Mouse (Mus musculus): ENCODE data around the gene Add2. TPM values are rescaled to one million over a fixed set of nuclear protein-coding genes. Genes with fewer than 3 reads are reported as not detected.

The Add2 gene
- total RNA-seq, 4 experiments from 2014 or later: 0.12 to 0.38 (median 0.20) TPM

GRCm38 (mm10) chr6:86048509-86048908, 20.0 kb downstream of the Add2 start:
- no peak for DNase-seq (ENCODE audit: low spot score)

- no peak for DNase-seq (ENCODE audit: low spot score)
Observed at GRCm38 (mm10) chr6:86050586-86051268, 22.2 kb downstream of the Add2 start.

GRCm38 (mm10) chr6:86052032-86052459, 23.6 kb downstream of the Add2 start:
- DNase-seq (ENCODE audit: low spot score): no peak

- DNase-seq (ENCODE audit: low spot score): no peak
Observed at GRCm38 (mm10) chr6:86052556-86052955, 24.1 kb downstream of the Add2 start.

GRCm38 (mm10) chr6:86053099-86053498, 24.6 kb downstream of the Add2 start:
- DNase-seq (ENCODE audit: low spot score): no peak

- DNase-seq (ENCODE audit: low spot score): no peak
Observed at GRCm38 (mm10) chr6:86053594-86053993, 25.1 kb downstream of the Add2 start.

GRCm38 (mm10) chr6:86058475-86058874, 30.0 kb downstream of the Add2 start:
- no peak for DNase-seq (ENCODE audit: low spot score)

- DNase-seq (ENCODE audit: low spot score): no peak
Observed at GRCm38 (mm10) chr6:86059151-86059853, 30.8 kb downstream of the Add2 start.

GRCm38 (mm10) chr6:86060170-86060569, 31.7 kb downstream of the Add2 start:
- no peak for DNase-seq (ENCODE audit: low spot score)

GRCm38 (mm10) chr6:86062226-86062625, 33.7 kb downstream of the Add2 start:
- no peak for DNase-seq (ENCODE audit: low spot score)

GRCm38 (mm10) chr6:86062684-86063083, 34.2 kb downstream of the Add2 start:
- DNase-seq (ENCODE audit: low spot score): no peak

GRCm38 (mm10) chr6:86064318-86065016, 36.0 kb downstream of the Add2 start:
- no peak for DNase-seq (ENCODE audit: low spot score)

GRCm38 (mm10) chr6:86066727-86067126, 38.2 kb downstream of the Add2 start:
- DNase-seq (ENCODE audit: low spot score): no peak

GRCm38 (mm10) chr6:86067145-86067544, 38.7 kb downstream of the Add2 start:
- no peak for DNase-seq (ENCODE audit: low spot score)

GRCm38 (mm10) chr6:86069009-86069408, 40.5 kb downstream of the Add2 start:
- no peak for DNase-seq (ENCODE audit: low spot score)

GRCm38 (mm10) chr6:86069856-86070255, 41.4 kb downstream of the Add2 start:
- no peak for DNase-seq (ENCODE audit: low spot score)

GRCm38 (mm10) chr6:86070277-86070676, 41.8 kb downstream of the Add2 start:
- DNase-seq (ENCODE audit: low spot score): no peak

GRCm38 (mm10) chr6:86073882-86074281, 45.4 kb downstream of the Add2 start:
- no peak for DNase-seq (ENCODE audit: low spot score)

GRCm38 (mm10) chr6:86074538-86075204, 46.2 kb downstream of the Add2 start:
- no peak for DNase-seq (ENCODE audit: low spot score)

- DNase-seq (ENCODE audit: low spot score): no peak
Observed at GRCm38 (mm10) chr6:86076525-86076924, 48.0 kb downstream of the Add2 start.

GRCm38 (mm10) chr6:86077880-86078279, 49.4 kb downstream of the Add2 start:
- no peak for DNase-seq (ENCODE audit: low spot score)

Measured in heart, adult 8-10 months (tissue).